Mouse (Mus musculus) adrenal gland, adult 2 months (tissue): ENCODE data around the gene Kremen2. TPM values are rescaled to one million over a fixed set of nuclear protein-coding genes. Genes with fewer than 3 reads are reported as not detected.

Experiments
- DNase-seq: peaks from one replicate; pipeline ENCODE4 v3.0.0; 2021
- polyA plus RNA-seq: library from polyadenylated mRNA; depleted of rRNA; stranded (reverse); fragments of >200 nt; gene quantifications from 2 replicates; pipeline ENCODE4 v1.2.3, GENCODE M21; 2012
- total RNA-seq, 2 experiments: library from RNA; stranded (reverse); gene quantifications; 2 replicates each; pipeline ENCODE4 v1.2.3; 2021

Kremen2 gene
- total and polyA plus RNA-seq, 3 experiments = 0.28 TPM; not detected in 2

- no peak for DNase-seq
These were observed 14.6 kb upstream of the Kremen2 start for GRCm38 (mm10) chr17:23760231-23760630.

GRCm38 (mm10) chr17:23758801-23759200 is 13.2 kb upstream of the Kremen2 start:
- DNase-seq = no peak

- no peak for DNase-seq
These were observed 11.9 kb upstream of the Kremen2 start for GRCm38 (mm10) chr17:23757581-23757980.

GRCm38 (mm10) chr17:23755689-23756088 is 10.1 kb upstream of the Kremen2 start:
- peak; percentile 30 for DNase-seq

- DNase-seq = no peak
These were observed 4.0 kb upstream of the Kremen2 start for GRCm38 (mm10) chr17:23749400-23750191.

GRCm38 (mm10) chr17:23748631-23749391 is 3.2 kb upstream of the Kremen2 start:
- DNase-seq = peak; percentile 85

GRCm38 (mm10) chr17:23748026-23748425 is 2.4 kb upstream of the Kremen2 start:
- no peak for DNase-seq

GRCm38 (mm10) chr17:23747471-23747870 is 1.8 kb upstream of the Kremen2 start:
- no peak for DNase-seq

GRCm38 (mm10) chr17:23746767-23747166 is 1.1 kb upstream of the Kremen2 start:
- no peak for DNase-seq

- no peak for DNase-seq
These were observed 678 bp upstream of the Kremen2 start for GRCm38 (mm10) chr17:23746311-23746710.

- DNase-seq = no peak
These were observed 982 bp downstream of the Kremen2 start for GRCm38 (mm10) chr17:23744651-23745050.

GRCm38 (mm10) chr17:23744076-23744475 is 1.6 kb downstream of the Kremen2 start:
- no peak for DNase-seq

- no peak for DNase-seq
These were observed 2.7 kb downstream of the Kremen2 start for GRCm38 (mm10) chr17:23742941-23743340.

- peak; percentile 40 for DNase-seq
These were observed 3.3 kb downstream of the Kremen2 start for GRCm38 (mm10) chr17:23742210-23742793.

GRCm38 (mm10) chr17:23741359-23742209 is 4.0 kb downstream of the Kremen2 start:
- DNase-seq = no peak

GRCm38 (mm10) chr17:23740598-23741021 is 5.0 kb downstream of the Kremen2 start, which contains the start of gene Paqr4:
TSS of gene Paqr4 (minus strand) at chr17:23740867.
- DNase-seq = no peak

- DNase-seq = peak; percentile 95
These were observed 5.5 kb downstream of the Kremen2 start for GRCm38 (mm10) chr17:23740136-23740584.

GRCm38 (mm10) chr17:23739202-23740135 is 6.2 kb downstream of the Kremen2 start:
- DNase-seq = peak; percentile 40

- DNase-seq = no peak
These were observed 6.8 kb downstream of the Kremen2 start for GRCm38 (mm10) chr17:23738836-23739201.
